Mouse (Mus musculus) T-helper 2 cell (primary cell): Measurements from ENCODE around the gene Lao1.
"Not testable (repeated sequence)": the region's sequence is repeated elsewhere in the genome, so short reads cannot be mapped to it uniquely, and the experiment has no call there.

Source experiments
- in situ Hi-C: fragments of 300-600 bp; cut with MboI, MseI; formaldehyde crosslinking; loops from one replicate; pipeline ENCODE4 v1.15.1; 2025; ENCODE audit warnings: high pct_unique_total_duplicates

Lao1 gene

DNA sequence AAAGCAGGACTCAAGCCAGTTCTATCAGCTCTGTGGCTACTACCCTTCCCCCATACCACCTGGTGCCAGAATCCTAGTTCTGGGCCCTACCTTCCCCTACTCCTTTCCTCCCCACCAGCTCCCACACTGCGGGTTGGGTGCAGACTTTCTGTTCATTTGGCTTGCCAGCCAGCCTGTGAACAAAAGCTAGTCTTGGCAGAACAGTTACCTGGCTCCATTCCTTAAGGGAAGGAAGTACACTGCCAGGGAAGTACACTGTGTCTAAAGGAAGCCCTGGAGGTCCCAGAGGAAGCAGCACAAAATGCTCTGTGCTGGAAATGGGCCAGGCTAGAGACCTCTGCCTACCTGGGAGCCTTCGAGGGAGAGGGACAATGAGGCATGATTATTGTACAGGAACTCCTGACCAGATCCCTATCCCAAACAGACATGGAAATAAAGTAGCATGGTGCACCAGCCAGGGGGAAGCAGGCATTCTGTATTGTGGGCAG lies at the start of gene Lao1:
Gene Lao1 (plus strand): TSS at position 438 of the 488 bp plus-strand sequence.
- in situ Hi-C loops, result no loop called here

DNA sequence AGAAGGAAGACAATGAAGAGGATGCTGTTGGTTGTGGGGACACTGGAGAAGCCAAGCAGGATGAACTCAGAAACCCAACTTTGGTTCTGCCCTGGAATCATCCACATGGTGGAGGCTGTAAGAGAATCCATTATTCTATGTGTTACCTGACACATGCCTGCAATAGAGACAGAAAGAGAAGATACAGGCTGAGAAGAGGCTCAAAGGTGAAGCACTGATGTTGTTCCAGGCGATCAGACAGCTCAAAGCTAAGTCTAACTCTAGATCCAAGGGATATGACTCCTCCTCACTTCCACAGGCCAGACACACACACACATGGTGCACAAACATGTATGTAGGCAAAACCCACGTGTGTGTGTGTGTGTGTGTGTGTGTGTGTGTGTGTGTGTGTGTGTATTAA lies 44.0 kb upstream of the Lao1 start, which contains the start of gene Olfr1329:
Gene Olfr1329 (minus strand): TSS at position 101 of the 400 bp plus-strand sequence.
- in situ Hi-C loops, result loop anchor here (25.0 kb wide), 1 partner anchor 1570 kb away; no protein-coding TSS in a partner anchor

GRCm38 (mm10) chr4:118931326-118931725 lies 30.1 kb upstream of the Lao1 start:
- in situ Hi-C loops, result not testable (repeated sequence)

DNA sequence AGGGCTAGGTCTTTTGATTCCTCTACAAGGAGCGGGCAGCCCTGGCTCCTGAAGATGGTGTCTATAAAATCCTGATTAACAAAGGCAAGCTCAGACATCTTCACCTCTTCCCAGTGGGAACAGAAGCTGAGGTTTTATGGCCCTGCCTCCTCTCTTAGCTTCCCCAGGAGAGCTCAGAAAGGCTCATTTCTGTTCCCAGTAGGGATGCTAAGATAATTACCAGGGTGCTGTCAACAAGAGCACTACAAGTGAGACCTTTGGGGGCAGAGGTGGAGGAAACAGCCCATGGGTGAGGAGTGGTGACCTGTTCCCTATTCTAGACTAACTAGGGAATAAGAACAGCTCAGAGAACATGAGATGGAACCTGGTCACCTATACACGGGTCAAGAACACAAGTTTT lies 22.9 kb upstream of the Lao1 start, which contains the start of gene Olfr1328:
Gene Olfr1328 (minus strand): TSS at position 101 of the 400 bp plus-strand sequence.
- in situ Hi-C loops, result no loop called here

- in situ Hi-C loops, result no loop called here
Observed at GRCm38 (mm10) chr4:118958812-118959211, 2.6 kb upstream of the Lao1 start.

- in situ Hi-C loops, result no loop called here
Observed at GRCm38 (mm10) chr4:118967711-118968110, 6.3 kb downstream of the Lao1 start.

GRCm38 (mm10) chr4:118973281-118973680 lies 11.9 kb downstream of the Lao1 start:
- in situ Hi-C loops, result no loop called here

DNA sequence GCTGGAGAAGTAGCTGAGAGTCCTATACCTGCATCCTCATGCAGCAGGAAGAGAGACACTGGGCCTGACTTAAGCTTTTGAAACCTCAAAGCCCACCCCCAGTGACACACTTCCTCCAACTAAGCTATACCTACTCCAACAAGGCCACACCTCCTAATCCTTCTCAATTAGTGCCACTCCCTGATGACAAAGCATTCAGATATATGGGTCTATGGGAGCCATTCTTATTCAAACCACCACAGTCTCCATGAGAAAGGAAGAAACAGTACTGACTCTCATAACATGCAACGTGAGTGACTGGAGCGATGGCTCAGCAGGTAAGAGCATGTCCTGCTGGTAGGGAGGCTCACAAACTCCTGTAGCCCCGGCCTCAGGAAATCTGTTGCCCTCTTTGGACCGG lies 23.9 kb downstream of the Lao1 start:
- in situ Hi-C loops, result no loop called here

DNA sequence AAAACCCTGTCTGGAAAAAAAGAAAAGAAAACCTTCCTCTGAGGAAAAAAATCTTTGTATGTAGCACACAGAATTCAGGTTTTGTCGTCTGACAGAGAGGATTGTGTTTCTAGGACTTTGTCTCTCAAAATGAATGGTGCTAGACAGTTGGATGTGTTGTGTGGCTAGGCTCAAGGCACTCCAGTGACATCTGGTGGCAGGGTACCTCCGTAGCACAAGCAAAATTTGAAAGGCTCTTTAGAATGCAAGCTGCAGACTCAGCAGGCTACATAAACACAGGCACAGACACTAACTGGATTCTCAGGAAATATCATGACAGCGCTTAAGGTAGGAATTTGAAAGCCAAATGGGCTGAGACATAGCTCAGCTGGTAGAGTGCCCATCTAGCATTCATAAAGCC lies 27.2 kb downstream of the Lao1 start:
- in situ Hi-C loops, result no loop called here

DNA sequence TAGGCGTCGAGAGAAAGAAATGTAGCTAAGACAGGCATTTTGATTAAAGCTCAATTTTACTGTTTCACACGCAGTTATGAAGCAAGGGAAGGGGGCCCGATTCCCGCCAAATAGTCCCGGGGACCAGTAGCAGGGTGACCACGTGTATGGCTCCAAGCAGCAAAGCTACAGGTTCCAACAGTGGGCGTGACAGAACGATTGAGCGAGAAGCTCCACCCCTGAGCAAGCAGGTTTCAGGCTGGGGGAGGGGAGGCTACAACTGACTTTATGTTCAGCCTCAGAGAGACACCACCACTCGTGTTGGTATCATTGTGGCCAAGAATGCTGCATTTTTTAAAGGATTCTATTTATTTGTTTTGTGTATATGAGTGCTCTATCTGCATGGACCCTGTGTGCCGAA lies 28.0 kb downstream of the Lao1 start:
- in situ Hi-C loops, result no loop called here

DNA sequence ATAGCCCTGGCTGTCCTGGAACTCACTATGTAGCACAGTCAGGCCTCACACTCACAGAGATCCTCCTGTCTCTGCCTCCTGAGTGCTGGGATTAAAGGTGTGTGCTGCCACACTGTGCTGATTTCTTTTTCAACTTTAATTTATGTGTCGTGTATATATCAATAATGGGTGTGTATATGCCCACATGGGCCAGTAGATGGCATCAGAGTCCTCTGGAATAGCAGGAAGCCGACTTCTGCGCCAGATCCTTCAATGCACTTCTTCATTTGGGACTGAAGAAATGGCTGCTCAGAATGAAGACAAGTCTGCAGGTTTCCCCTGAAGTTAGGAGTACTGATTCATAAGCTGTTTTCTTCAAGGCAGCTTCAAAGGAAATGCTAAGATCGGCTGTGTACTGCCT lies 30.4 kb downstream of the Lao1 start:
- in situ Hi-C loops, result no loop called here

- in situ Hi-C loops, result no loop called here
Observed at GRCm38 (mm10) chr4:118997127-118997542, 35.8 kb downstream of the Lao1 start.

DNA sequence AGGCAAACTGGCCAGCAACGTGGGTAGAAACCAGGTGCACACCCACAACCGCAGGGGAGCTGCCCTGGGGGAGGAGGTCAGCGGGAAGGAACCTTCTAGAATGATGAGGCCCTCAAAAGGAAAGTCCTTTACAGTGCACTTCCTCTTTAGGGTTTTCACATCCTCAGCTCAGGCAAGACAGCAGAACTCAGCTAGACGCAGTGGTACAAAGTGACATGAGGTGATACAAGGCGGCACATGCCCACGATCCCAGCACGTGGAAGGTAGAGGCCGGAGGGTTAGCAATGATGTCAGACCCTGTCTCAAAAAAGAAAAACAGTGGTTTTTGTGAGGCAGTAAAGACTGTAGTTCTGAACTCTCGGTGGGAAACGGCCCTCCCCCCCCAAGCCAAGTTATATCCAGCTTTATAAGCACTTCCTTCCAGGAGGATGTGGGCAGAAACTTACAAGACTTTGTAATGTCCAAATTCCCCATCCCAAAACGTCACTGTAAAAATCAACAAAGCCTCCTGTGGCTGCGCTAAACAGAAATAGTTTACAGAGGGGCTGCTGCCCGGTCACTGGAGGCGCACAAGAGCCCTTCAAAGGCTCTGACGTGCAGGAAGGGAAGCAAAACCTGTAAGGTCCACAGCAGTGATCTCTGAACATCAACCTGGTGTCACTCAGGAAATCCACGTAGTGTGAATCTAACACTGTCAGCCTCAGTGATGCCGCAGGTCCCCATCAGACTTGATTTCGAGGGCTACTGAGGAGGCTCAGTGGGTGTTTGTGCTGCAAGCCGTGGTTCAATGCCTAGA lies 38.5 kb downstream of the Lao1 start:
- in situ Hi-C loops, result no loop called here

- in situ Hi-C loops, result no loop called here
Observed at GRCm38 (mm10) chr4:119001696-119002095, 40.3 kb downstream of the Lao1 start.

- in situ Hi-C loops, result no loop called here
Observed at GRCm38 (mm10) chr4:119002512-119002911, 41.1 kb downstream of the Lao1 start.

DNA sequence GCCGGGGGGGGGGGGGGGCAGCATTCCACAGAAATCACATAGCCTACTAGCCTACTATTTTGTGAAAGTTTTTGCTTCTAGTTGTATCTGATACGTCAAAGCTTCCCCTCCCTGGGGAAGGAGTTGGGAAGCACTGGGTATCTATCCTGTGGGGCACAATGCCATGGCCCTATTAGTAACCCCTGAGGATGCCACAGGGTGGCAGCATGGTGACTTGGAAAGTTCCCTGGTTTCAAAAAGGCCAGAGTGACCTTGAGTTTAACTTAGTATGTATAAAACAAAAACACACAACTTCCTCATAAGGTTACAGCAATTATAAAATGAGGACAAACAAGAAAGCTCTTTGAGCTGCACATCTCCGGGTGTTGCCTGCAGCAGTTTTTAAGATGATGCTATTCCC lies 42.8 kb downstream of the Lao1 start:
- in situ Hi-C loops, result no loop called here

GRCm38 (mm10) chr4:119004613-119005339 lies 43.4 kb downstream of the Lao1 start:
- in situ Hi-C loops, result loop anchor here (5.0 kb wide), 1 partner anchor 168 kb away; the partner anchor contains the start of gene Zfp691

GRCm38 (mm10) chr4:119007602-119008001 lies 46.2 kb downstream of the Lao1 start:
- in situ Hi-C loops, result loop anchor here (5.0 kb wide), 1 partner anchor 165 kb away; the partner anchor contains the start of gene Zfp691

GRCm38 (mm10) chr4:119008476-119008875 lies 47.1 kb downstream of the Lao1 start:
- in situ Hi-C loops, result loop anchor here (5.0 kb wide), 1 partner anchor 164 kb away; the partner anchor contains the start of gene Zfp691

DNA sequence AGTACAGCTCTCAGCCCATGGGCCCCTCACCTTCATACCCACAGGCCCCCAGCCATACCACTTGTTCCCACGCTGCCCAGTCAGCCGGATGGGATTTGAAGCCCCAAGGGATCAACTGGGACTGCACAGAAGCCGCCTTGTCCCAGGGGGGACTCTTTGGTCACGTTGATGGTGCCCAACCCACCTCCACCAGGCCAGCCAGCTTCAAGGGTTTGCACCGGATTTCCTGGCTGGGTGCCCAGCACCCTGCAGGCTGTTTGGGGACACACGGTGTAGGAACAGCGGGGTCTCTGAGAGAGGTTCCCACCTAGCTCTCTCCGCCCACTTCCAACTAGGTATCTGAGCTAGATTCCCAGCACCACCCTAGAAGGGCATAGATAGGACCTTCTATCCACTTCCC lies 48.4 kb downstream of the Lao1 start:
- in situ Hi-C loops, result loop anchor here (5.0 kb wide), 1 partner anchor 162 kb away; the partner anchor contains the start of gene Zfp691

DNA sequence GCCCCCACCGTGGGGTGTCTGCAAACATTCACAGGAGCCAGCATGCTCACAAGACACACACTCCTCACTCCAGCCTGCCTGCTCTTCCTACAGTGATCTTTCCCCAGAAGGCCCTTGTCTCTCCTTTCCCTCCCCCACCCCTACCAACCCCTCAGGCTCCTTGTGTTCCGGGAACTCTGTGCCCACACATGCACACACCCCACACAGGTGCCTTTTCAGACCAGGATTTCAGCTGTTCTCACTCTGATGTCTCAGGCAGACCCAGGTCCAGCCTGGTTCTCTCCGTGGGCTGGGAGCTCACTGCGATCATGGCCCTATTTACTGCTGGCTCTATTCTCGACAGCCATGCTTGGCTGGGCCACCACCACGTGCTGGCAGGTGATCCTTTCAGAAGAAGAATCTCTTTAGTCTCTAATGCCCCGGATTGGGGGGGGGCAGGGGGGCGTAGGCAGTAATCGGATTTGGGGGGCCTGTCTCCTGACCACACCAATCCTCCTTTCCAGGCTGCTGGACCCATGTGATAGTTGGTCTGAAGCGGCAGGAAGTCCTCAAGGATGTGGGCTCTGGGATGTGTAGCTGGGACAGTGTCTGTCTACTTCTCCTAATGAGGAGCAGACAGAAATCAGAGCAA lies 49.8 kb downstream of the Lao1 start:
- in situ Hi-C loops, result no loop called here

GRCm38 (mm10) chr4:119013031-119013430 lies 51.7 kb downstream of the Lao1 start:
- in situ Hi-C loops, result no loop called here
